Mouse (Mus musculus): ENCODE data around the gene Bcan.

- TF ChIP-seq MAX (IDR thresholded peaks at IDR 0.05; ENCODE audit: low read depth) (no peak), POLR2A (IDR thresholded peaks at IDR 0.05; ENCODE audit: insufficient read length, low read depth) (no peak), USF1 (IDR thresholded peaks at IDR 0.05; ENCODE audit: low read depth) (no peak), TCF12 (IDR thresholded peaks at IDR 0.05; ENCODE audit: insufficient read depth, poor library complexity, severe bottlenecking) (no peak), MYOG (IDR thresholded peaks at IDR 0.05; ENCODE audit: control insufficient read depth in 1 of 3, insufficient read depth in 1 of 3, insufficient read length in 2 of 3, low read depth in 2 of 3) (no peak), REST (IDR thresholded peaks at IDR 0.05; ENCODE audit: insufficient read depth, insufficient read length) (no peak), MYOD1 (IDR thresholded peaks at IDR 0.05; ENCODE audit: control insufficient read depth in 1 of 3, insufficient read length in 2 of 3, low read depth in 2 of 3) (no peak), E2F4 (IDR thresholded peaks at IDR 0.05; ENCODE audit: insufficient read depth) (no peak), TCF3 (IDR thresholded peaks at IDR 0.05; ENCODE audit: insufficient read length, low read depth) (no peak)
Measured at GRCm38 (mm10) chr3:87980728-87981127, 19.3 kb downstream of the Bcan start.
